Mouse (Mus musculus) heart, postnatal 25 days (tissue): Measurements from ENCODE around the gene Gnl2. TPM values are rescaled to one million over a fixed set of nuclear protein-coding genes. Genes with fewer than 3 reads are reported as not detected.
A peak's percentile ranks its signal among the peaks of the same experiment; 100 is the strongest.

Experiments
- DNase-seq: peaks from one replicate; pipeline ENCODE4 v3.0.0; 2022; ENCODE audit warnings: low spot score
- intact Hi-C: fragments of 180-260 bp; cut with DNase I; formaldehyde crosslinking; loops from one replicate; pipeline ENCODE4 v1.15.1; 2025
- total RNA-seq, 2 experiments: library from RNA; stranded (reverse); gene quantifications; 2 replicates each; pipeline ENCODE4 v1.2.3; 2021

Gnl2 gene
- total RNA-seq, 2 experiments from 2014 or later = 25.9 to 27.0 TPM

DNA sequence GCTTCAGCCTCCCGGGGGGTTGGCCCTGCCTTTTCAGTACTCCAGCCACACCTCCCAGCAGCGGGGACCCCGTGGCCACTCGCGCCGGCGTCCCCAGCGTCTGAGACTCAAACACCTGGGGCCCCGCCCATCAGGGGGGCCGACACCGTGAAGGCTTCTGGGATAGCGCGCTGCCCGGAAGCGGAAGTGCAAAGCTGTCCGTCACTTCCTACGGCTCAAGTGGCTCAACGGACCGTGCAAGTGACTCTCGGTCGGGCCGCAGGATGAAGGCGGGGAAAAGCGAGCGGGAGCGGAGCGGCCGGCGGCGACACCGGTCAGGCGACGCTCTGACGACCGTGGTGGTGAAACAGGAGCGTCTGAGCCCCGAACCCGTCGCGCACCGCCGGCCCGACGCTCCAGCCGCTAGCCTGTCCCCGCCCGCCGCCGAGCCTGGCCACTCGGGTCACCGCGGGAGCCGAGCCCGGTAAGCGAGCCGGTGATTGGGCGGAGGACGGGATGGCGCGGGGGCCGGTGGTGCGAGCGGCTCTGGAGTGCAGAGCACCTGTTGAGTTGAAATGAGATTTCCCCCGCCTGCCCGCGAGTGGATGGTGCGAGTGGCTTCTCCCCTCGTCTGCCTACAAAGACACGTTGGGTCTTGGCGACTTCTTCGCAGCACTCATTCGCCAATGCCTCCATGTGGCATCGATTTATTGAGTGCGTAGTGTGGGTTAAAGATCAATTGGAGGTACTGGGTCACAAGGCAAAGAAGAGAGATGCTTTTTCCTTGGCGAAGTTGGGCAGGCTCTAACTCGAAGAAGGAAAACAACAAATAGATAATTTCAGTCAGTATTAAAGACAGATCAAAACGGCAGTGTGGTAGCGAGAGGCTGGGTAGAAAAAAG lies 50.3 kb downstream of the Gnl2 start, which contains the start of gene Snip1:
Snip1 (plus strand) TSS at position 183 of the 881 bp plus-strand sequence.
- peak; percentile 87 for DNase-seq
- intact Hi-C loops = loop anchor here (1.0 to 10.0 kb wide), 4 partner anchors 18 to 352 kb away; partner anchors contain the start of genes 1110065P20Rik, Sf3a3 and Yrdc

DNA sequence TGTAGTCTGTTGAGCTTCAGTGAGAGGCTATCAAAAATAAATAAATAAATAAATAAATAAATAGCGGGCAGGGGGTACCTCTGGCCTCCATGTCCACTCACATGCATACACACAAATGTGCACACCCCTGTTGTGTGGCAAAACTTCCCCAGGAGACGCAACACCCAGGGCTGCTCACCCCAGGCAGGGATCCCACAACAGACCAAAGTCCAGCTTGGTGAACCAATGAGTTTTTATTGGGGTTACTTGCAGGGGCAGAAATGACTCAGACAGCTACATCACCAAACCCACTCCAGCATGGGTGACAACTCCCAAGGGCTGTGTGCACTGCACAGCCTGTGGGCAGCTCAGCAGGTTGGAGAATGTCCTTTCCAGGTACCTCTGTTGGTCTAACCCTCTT lies 61.3 kb downstream of the Gnl2 start:
- DNase-seq = no peak
- intact Hi-C loops = no loop called here

DNA sequence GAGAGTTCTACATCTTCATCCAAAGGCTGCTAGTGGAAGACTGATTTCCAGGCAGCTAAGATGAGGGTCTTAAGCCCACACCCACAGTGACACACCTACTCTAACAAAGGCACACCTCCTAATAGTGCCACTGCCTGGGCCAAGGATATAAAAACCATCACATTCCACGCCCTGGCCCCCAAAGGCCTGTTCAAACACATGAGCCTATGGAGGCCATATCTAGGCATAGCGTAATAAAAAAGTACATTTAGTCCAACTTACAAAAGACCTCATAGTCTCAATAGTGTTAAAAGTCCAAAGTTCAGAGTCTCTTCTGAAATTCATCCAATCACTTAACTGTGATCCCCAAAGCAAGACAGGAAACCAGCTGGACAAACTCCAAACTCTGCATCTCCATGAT lies 62.3 kb downstream of the Gnl2 start:
- intact Hi-C loops = no loop called here
- no peak for DNase-seq

DNA sequence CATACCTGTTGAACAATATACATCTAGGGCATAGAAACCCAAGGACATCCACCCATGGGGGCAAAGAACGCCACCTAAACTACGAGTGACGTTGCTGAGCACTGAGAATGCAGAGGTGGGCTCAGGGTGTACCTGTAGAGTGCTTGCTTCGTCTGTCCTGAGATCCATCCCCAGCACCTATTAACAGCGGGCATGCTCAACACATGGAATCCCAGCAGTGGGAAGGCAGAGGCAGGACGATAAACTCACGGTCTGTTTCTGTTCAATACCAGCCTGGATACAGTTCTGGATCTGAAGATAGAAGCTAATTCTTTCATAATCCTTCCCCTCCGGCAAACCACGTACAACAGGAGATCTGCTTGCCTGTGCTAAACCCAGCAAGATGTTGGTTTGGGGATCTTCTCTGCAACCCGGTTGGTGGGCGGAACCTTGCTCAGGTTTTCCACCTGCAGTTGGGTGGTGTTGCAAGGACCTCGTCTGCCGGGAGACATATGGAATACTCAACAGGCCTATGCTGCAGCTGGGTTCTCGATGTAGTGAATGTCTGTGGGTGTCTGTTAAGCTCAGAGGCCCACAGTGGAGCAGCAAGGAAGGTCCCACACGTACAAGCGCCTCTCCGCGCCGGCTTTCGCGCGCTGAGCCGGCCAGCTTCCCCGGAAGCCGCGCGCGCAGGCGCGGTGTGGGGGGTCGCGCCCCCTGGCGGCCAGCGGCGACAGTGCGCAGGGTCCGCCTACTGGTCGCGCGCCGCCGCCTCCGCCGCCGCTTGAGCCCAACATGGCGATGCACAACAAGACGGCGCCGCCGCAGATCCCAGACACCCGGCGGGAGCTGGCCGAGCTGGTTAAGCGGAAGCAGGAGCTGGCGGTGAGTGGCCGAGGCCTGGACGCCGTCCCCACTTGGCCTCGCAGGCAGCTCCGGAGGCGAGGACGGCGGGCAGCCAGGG lies 68.3 kb downstream of the Gnl2 start, which contains the start of gene Meaf6:
Meaf6 (plus strand) TSS at position 732 of the 943 bp plus-strand sequence.
- intact Hi-C loops = loop anchor here (1.0 kb wide), 1 partner anchor 17 kb away; no protein-coding TSS in a partner anchor
- DNase-seq = peak; percentile 82

DNA sequence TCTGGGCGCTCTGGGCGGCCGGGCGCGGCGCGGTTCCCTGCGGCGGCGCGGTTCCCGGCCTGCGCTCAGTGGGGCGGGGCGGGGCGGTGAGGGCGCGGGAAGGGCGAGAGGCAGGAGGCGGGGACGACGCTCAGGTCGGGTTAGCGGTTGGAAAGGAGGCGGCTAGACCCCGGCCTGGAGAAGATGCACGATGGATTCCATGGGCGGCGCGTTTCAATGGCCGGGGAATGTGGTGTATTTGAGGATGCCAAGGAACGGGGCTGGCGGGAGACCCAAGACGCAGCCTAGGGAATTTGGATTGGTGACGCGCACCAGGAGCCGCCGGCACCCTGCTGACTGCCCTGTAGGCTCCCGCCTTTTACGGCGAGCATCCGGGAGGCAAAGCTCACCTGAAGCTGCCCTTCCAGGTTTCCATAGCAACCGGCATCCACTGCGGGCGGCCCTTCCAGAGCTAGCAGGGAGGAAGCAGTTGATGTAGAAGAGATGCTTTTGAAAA lies 69.0 kb downstream of the Gnl2 start:
- intact Hi-C loops = no loop called here
- DNase-seq = no peak

DNA sequence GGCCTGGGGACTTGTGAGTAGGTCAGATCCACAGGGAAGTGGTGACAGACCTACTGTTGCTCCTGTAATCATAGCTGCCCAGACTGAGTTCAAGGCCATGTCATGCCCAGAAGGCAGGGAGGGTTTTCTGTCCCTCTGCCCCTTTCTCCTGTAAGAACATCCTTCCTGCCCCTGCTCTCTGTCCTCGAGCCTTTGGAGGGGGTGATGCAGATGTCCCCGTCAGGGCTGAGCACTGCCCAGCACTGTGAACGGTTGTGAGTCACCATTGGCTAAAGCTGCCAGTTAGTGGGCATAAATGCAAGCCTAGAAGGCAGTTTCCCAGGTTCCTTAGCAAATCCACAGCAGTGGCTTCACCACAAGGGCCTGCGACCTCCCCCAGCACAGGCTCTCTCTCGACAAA lies 76.6 kb downstream of the Gnl2 start:
- intact Hi-C loops = no loop called here
- DNase-seq = no peak

DNA sequence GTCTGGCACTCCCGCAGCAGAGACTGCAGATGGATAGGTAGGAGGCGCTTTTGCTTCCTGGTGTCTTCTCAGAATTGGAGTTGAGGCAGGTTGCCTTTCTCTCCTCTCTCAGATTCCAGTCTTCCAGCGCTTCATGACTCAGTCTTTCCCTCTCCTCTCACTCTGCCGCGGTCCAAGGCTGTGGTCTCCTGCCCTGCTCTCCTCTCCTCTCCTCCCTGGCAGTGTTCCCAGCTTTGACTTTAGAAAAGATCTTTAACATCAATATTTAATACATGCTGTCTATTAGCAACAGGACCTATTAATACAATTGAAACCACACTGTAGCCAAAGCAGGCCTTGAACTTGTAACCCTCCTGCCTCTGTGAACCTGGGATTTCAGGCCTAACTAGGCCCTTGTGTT lies 79.7 kb downstream of the Gnl2 start:
- intact Hi-C loops = no loop called here

DNA sequence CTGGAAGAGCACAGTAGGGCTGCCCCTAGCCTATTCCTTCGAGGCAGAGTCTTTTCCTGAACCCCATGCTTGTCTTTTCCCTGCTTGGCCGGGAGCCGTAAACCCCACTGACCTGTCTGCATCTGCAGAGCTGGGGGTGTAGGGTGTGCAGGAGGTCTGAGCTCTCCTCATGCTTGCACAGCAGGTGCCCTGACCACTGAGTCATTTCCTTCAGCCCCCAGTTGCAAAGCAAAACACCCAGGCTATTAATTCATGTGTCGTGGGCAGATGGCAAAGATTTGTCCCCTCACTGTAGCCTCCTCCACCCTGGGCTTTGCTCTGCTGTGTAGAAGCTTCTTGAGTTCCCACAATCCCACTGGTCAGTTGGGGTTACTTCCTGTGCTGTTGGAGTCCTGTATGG lies 81.0 kb downstream of the Gnl2 start:
- DNase-seq = no peak
- intact Hi-C loops = no loop called here

More for the DNA sequence above, 79.7 kb downstream of the Gnl2 start:
- no peak for DNase-seq

DNA sequence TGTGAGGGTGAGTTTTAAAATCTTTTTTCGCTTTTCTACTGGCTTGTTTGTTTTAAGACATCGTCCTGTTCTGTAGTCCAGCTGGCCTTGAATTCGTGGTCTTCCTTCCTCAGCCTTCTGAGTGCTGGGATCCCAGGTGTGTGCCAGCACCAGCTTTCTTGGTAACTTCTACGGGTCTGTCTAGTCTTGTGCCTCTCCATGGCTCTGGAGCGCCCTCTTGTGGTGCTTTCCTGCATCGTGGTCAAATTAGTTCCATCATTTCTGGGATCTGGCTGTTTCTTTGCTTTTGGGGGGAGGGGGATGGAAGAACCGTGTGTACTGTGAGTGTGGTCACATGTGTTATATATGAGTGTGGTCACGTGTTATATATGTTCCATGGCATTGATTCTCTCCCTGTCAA lies 83.1 kb downstream of the Gnl2 start:
- DNase-seq = peak; percentile 37
- intact Hi-C loops = loop anchor here (1.0 kb wide), 1 partner anchor 156 kb away; no protein-coding TSS in a partner anchor

DNA sequence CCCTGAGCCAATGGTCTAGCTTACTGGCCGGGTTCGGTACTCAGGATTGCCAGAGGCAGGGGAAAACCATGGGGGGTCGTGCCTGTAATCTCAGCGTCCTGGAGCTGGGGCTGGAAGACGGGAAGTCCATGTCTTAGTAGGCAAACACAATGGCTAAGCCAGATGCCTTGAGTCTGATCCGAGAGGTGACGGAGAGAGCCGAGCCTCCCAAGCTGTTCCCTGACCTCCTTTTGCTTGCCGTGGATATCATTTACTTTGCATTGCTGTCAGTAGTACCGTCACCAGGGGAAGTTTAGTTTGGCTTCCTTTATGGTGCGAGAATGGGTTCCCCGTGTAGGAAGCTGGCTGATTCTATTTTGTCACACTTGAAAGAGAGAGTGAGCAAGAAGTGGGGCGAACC lies 84.9 kb downstream of the Gnl2 start:
- DNase-seq = no peak
- intact Hi-C loops = no loop called here

Other genes starting within 250 kb of the Gnl2 start
- 10 to 100 TPM; 13.7 to 16.5 TPM for gene Mtf1, start 214.5 kb upstream of the Gnl2 start, total RNA-seq
- 10 to 100 TPM; 16.1 to 16.6 TPM for gene Yrdc, start 165.9 kb upstream of the Gnl2 start, total RNA-seq
- gene 1110065P20Rik, start 165.4 kb upstream of the Gnl2 start, total RNA-seq = 10 to 100 TPM; 21.8 to 23.8 TPM
- gene Maneal, start 154.4 kb upstream of the Gnl2 start, total RNA-seq = under 1 TPM; 0.08 to 0.29 TPM
- gene Epha10, start 135.7 kb upstream of the Gnl2 start, total RNA-seq = not detected
- gene 9930104L06Rik, start 79.5 kb upstream of the Gnl2 start, total RNA-seq = 1 to 10 TPM; 7.4 to 7.9 TPM
- gene Cdca8, start 77.3 kb upstream of the Gnl2 start, total RNA-seq = 1 to 10 TPM in 1 of 2 experiments, under 1 TPM in 1; 0.88 to 1.4 TPM
- 1 to 10 TPM; 3.1 to 3.6 TPM for gene Rspo1, start 30.2 kb upstream of the Gnl2 start, total RNA-seq
- not detected for gene Dnali1, start 49.1 kb downstream of the Gnl2 start, total RNA-seq
- 1 to 10 TPM; 7.6 to 8.8 TPM for gene Snip1, start 50.1 kb downstream of the Gnl2 start, total RNA-seq
- 10 to 100 TPM; 21.1 to 22.0 TPM for gene Meaf6, start 68.5 kb downstream of the Gnl2 start, total RNA-seq
- gene Zc3h12a, start 111.3 kb downstream of the Gnl2 start, total RNA-seq = 1 to 10 TPM; 3.5 to 4.1 TPM